Mouse (Mus musculus) spleen, adult 18-20 months (tissue): ENCODE measurements at regions not wholly inside any gene's neighbourhood (a gene's known extent, or its start where the extent isn't known, plus 50 kb on each side); places are given as distances from the start of the nearest gene placed in this dataset.

Experiments used
- DNase-seq, 2 experiments: peaks; one replicate each; pipeline ENCODE4 v3.0.0; 2022; ENCODE audit warnings: mixed read lengths in 2 of 2

DNA sequence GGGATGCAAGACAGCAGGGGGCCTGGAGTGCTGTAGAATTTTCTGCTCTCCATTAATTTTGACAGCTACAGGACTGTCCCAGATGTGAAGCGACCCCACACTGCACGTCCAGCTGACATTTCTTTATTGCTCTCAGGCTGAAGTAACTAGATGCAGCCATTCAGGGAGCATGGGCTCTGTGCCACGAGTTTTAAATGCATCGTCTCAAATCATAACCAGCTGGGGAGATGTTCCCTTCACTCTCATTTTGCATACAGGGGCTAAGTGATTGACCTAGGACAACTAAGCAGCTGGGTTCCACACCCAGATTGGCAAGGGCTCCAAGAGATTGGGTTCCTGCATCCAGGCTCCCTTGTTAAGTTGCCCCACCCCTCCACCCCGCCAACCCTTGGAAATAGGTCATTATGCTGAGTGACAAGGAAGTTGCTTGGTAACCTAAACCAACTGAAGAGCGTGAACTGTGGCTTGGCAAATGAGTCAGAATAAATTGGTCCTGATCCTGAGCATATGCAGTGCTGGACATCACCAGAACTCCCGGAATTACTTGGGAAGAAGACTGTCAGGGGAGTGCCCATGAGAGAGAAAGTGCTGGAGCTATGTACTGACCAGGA is 267.4 kb downstream of the Foxo1 start:
- no peak for DNase-seq

DNA sequence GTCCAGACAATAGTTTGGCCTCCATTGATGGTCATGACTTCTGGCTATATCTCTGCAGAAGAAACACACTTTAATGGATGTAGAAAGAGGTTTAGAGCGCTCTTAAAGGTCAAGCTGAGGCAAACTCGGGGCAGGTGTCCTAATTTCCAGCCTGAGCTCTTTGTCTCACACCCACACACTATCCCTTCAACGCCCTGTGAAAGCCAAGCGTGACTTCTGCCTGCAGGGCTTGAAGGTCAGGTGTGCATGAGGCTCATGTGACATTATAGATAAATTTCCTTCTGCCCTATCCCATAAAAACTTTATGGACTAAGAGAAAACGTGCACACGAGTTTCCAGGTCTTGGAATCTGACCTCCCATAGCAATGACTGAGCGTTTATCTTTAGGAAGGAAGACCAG is 266.0 kb downstream of the Foxo1 start:
- no peak for DNase-seq

DNA sequence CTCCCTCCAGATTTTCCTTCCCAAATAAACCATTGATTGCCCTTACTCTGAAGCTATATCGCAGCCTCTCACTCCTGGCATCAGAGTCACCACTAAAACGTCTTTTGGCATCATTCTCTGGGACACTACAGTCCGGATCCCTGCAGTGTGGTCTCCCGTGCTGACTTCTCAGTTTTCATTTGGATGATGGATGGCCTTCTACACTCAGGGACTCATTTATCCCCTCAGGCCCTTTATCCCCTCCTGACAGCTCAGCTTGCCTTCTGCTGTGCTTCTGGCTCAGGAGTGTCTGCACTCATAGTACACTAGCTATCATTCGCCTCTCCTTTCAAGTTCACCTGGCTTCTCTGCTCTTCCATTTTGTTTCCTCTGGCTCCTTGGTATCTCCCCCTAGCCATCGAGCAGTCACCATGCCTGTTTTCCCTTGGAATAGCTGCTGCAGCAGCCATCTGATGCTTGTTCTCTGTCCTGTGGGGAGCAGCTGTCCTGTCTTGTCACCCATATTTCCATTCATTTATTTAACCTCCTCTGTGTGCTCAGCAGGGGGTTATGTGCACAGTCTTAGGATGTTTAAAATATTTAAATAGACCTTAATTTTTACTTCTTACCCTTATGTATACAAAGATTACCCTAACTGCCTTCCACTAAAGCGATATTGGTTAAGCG is 263.7 kb downstream of the Foxo1 start:
- DNase-seq, result no peak

DNA sequence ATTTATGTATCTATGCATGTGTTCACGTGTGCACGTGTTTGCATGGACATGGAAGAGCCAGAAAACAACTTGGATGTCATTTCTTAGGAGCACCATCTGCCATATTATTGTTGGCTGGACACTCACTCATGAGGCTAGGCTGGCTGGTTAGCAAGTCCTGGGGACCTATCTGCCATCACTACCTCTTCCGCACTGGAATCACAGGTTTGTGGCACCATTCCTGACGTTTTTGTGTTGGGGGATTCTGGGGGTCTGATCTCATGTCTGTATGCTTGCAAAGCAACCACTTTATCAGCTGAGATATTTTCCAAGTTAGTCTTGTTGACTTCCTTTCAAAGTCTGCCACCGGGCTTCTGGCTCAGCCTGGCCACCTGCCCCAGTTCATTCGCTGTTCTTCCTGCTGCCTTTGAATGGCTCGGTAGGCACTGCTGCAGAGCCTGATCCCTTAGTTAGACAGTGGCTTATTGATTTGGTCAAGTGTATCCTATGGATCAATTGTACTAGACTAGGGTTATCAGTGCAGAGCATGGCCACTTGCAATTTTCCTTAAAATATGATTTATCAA is 262.4 kb downstream of the Foxo1 start:
- no peak for DNase-seq

DNA sequence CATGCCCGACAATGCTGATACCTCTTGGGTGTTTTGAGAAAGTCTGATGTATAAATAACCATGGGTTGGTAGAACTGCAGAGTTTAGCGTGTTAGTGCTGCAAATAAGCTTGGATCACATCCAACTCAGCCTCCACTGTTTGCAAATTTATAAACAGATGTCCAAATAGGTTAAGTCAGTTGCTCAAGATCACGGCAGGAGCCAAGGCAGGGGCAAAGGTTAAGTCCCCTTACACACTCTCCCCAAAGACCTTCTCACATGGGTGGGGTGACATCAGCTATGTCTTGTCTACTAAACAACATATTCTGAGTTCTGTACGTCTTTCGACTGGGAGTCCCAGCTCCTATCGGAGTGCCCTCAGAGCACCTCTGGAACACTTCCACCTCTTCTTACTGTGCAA is 261.0 kb downstream of the Foxo1 start:
- no peak for DNase-seq

DNA sequence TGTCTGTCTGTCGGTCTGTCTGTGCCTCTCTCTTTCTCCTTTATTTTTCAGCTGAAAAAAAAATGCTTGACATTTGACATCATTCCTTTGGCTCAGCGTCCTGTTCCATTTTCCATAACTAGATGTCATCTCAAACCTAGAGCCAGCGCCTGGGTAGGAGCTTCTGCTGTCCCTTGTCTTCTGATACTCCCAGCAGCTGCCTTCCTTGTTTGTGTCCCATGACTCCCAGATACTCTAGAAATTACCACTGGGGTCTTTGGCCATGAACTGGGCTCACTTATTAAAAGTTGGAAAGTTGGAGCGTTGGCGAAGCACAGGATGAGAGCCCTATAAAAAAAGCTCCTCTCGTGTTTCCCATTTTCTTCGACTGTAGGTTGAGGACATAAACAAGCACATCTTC is 260.4 kb downstream of the Foxo1 start:
- no peak for DNase-seq

DNA sequence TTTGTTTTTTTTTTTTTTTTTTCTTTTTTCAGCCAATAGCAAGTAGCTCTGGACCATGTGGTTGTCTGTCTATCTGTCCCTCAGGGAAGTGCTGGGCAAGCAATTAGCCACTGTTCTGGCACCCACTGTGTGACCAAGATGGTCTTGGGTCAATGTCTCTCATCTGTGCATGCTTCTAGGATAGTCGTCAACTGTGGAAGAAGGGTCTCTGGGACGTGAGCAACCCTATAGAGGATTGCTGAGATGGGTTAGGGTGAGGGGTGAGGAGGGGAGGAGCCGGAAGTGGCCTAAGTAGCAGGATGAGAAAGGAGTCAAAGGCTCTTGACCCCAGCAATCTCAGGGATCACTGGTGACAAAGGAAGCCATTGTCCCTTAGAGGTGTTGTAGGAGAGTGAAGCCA is 259.6 kb downstream of the Foxo1 start:
- no peak for DNase-seq

DNA sequence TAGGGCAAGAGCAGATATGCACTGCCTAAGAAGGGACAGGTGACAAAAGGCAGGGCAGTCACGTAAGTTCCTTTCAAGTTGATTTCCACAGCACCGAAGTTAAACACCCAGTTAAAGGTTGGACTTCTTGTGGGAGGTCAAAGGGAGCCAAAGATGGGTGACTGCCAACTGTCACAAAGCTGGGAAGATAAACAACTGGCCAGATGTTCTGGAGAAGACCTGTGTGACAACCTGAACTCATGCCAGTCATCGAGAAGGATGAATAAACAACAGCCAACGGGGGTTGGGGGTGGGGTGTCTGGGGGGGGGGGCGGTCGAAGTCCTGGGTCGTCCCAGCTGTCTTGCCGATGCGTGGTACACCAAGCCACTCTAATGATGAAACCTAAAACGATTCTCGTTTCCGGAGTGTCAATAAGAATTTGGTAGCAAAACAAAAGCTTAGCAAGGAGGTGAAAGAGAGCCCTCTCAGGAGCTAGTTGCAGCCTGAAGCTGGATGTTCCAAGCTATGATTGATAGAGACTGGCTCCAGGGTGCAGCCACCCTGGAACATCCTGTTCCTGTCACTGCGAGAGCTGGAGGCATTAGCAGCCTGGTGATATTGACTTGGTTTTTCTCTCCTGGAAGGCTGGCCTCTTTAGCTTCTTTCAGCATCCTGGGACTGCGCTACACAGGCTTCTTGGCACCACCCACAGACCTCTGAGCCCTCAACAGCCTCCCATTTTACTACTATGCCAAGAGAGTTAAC is 259.0 kb downstream of the Foxo1 start:
- DNase-seq, result no peak

DNA sequence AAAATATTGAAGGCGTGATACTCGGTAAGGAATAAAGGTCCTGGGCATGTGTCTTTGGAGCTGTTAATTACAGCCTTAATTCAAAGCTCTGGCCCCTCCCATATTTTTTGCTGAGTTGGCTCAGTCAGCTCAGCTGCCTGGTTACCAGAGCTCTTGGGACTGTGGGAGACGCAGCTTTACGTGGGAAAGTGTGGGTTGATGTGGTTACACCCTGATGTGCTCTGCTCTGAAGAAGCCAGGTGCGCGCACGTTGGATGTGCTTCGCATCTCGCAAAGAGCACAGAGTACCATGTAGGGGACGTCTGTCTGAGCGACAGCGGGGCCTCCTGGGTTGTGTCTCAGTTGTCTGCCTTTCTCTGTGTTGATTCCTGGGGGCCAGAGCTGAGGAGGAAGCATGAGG is 254.8 kb downstream of the Foxo1 start:
- no peak for DNase-seq

DNA sequence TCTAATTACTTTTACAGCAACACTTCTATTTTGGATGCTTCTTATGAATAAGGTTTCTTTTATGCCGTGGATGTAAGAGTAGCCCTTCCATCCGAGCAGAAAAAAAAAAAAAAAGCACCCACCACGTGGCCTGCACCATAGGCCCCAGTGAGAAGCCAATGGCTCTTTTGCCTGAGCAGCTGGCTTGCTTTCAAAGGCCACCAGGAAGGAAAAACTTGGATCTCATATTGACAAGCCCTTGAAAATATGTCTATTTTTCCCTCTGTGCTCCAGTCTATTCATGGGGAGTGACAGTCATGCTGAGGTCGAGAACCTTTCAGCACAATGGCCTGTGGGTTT is 252.4 kb downstream of the Foxo1 start:
- DNase-seq, result no peak

DNA sequence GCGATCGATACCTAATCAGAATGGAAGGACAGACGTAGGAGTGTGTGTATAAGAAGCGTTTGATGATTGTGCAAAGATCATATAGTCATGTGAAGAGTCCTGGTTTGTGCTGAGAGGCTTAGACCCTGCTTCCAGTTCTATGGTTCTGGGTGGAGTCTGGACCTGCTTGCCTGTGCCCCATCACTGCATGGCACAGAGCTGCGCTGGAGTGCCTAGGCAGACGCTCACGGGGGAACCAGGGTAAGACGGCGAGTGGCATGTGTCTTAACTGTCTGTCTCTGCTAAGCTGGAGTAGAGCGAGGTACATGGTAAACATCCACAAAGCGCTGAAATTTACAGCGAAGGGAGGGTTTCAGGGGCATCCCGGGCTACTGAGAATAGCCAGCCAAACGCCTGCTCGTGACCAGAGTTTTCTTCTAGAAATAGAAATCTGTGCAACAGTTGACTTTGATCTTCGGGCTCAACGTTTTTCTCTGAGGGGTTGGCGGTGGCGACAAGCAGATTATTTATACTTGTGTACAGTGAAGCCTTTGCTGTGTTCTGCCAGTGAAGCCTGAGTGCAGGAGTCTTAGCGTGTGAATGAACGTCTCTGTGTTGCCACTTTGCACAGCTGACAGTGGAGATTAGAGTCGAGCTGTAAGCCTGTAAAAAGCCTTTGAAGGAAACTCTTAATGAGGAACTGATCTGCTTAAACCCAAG is 251.9 kb downstream of the Foxo1 start:
- DNase-seq, result no peak

DNA sequence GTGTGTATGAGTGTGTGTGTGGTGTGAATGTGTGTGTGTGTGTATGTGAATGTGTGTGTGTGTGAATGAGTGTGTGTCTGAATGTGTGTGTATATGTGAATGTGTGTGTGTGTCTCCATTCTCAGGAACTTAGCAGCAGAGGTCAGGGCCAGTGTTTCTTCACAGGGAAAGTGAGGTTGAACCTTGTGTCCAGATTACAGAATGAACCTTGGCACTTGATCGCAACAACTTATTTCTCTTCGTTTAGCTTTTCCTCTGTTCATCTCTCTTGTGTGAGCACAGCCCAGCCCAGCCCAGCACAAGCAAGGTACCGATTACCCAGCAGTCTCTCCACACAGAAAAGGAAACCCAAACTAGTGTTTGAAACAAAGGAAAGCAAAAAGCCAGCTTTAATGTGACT is 249.7 kb downstream of the Foxo1 start:
- no peak for DNase-seq

DNA sequence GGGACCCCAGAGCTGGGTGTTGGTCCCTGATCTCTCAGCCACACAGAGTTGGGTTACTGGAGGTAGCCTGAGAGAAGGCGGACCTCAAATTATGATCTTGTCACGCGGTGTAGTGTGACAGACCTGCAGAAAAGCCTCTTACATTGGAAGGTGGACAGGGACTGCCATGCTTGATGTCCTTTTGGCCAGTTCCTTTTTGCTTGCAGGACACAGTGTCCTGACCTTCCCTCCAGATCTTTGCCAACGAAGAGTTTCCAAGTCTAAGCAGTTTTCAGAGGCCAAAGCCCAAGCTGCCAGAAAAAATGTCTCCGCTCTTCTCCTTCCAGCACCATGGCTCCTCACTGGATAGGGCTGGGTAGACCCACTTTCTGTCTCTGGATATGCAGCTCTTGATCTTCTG is 248.6 kb downstream of the Foxo1 start:
- DNase-seq, result no peak

DNA sequence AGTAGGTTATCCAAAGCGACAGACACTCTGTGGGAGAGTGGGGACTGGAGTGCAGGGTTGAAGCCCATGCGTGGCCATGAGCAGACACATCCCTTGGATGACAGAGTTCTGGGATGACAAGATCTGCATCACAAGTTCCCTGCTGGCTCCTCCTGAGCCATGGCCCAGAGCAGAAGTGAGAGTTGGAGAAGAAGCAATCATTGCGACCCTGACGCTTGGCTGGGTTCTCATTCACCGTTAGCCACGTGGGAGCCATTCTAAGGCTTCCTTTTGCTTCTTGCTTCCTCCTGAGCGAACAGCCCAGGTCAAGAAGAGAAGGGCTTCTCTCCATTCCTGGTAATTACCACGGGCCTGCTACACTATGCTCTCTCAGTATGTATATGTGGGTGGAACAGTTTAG is 244.6 kb downstream of the Foxo1 start:
- no peak for DNase-seq

DNA sequence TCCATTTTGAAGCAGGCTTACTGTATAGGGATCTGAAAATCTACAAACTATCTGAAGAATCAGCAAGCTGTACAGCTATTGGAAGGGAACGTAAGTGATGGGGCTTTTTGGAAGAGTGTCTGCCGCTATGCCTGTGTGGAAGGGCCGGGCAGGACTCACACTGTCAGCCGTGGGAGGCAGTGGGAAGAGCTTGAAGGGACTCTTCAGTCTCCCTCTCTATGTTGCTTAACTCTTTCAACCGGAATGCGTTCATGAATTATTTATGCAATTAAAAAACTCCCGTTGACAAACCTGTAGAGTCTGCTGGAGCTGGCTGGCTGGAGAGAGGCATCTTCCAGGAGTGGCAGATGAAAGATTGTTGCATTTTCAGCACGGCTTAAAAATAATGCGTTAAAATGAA is 243.4 kb downstream of the Foxo1 start:
- DNase-seq, result no peak

DNA sequence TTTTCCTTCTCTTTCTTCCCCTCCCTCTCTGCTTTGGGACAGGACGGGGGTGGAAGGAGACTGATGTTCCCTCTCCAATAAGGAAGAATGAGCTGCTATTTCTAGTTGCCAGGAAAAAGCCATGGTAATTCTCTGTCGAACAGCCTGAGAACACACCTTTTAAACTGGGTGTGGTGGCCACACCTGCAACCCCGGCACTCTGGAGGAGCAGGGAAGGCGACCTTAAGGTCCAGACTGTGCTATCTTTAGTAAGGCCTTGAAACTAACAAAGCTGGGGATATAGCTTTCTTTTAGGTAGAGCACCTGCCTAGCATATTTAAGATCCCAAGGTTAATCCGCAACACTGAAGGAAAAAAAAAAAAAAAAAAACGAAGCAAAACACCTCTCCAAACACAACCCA is 242.7 kb downstream of the Foxo1 start:
- no peak for DNase-seq

DNA sequence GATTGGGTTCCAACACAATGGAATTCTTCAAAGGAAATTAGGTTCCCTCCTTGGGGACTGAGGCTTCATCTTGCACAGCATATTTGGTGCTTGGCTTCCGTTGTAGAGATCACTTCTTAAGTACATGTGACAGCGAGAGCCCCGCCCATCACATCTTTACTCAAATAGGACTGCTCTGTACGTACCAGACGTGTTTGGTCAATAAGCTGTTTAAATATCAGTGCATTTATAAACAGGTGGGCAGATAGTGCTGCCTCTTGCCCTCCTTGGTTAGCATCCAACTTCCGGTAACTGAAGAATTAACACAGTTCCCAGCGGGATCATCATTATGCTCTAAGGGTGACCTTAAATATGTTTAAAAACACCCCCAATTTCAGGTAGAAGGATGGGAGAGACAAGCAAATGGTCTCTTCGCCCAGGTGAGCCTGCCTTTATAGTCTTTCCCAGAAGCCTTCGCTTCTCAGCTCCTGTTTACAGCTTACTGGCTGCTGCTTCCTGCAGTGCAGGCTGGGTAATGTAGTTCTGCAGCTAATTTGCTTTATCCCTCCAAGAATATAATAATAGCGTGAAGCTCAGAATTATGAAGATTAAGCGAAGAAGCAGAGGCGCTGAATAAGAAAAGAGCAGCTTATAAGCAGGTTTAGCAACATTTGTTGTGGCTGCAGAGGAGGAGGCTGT is 242.1 kb downstream of the Foxo1 start:
- DNase-seq, result no peak

DNA sequence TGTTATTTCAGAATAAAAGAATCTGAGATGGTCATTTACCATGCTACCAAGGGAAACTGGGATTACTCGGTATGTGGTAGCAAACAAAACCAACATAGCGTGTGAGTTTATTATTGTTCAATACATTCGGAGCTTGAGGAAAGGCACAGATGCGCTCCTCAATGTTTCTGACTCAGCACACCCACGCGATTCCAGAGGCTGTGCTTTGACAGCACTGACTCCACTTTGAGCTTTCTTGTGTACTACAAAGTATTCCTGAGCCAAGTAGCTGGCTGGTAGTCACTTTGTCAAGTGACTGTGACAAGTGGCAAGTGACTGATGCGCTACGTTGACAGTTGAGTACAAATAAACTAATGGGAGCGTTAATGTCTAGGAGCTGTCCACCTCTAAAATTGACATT is 235.8 kb downstream of the Foxo1 start:
- DNase-seq, result no peak

DNA sequence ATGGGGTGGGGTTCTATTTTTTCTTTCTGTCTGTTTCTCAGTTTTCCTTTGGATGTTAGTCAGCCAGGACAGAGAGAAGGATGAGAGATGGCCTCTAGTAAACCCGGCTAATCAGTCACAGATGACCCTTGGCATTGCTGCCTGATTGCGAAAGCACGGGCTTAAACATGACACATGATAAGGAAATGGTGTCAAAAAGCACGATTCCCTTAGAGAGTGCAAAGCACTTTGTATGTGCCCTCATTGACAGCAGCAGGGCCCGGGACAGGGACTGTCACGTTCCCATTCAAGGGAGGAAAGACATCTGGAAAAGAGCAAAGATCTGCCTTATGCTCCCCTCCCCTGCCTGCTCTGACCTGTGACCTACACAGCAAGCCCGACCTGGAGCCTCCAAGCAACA is 234.1 kb downstream of the Foxo1 start:
- DNase-seq, result no peak

DNA sequence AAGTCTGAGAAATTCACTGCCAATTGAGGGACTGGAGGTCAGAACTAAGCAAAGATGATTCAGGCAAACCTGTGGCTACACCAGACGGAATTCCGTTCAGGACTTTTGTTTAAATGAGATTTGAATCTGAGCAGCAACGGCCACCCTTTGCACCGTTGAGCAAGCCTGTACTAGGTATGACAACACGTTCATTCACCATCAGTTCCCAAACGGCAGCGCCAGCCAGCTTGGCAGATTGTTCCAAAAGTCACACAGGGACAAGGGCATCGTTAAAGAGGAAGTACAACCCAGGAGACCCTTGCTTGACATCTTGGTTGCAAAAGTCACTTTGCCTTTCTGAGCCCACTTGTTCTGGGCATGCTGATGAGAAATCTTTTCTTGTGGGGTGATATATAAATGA is 233.5 kb downstream of the Foxo1 start:
- no peak for DNase-seq

DNA sequence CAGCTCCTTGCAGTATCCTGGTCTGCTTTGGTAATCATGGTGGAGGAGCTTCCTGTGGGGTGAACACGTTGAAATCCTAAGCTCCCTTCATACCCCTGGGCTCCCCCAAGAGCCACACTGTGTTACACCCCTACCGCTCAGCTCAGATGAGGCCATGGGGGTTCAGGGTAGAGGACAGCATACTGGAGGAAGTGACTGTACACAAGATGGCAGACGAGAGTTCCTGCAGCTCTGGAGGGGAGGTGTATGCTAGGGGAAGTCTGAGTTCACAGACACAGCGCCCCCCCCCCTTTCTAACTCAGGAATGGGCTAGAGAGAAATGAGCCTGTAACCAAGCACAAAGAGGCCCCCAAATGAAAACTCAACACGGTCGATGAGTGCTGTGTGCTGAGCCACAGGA is 231.9 kb downstream of the Foxo1 start:
- DNase-seq, result no peak

DNA sequence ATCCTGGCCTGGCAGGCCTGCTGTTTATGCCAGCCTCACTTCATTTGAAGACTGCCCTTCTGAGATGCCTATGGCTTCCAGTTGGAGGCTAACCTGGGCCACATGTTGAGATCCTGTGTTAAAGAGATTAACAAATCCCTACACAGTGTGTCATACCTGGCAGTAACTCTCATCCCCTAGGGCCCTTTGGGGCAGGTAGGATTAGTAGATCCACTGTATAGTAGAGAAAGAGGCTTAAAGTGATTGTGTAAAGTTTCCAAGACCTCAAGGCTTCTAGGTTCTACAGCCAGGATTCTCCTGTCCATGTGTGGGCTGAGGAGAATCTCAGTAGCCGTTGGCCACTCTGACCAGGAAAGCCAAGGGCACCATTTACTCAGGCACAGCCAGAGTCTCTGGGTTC is 231.4 kb downstream of the Foxo1 start:
- DNase-seq, result no peak
